Mouse (Mus musculus): ENCODE measurements around the gene Slc35d3. TPM values are rescaled to one million over a fixed set of nuclear protein-coding genes. Genes with fewer than 3 reads are reported as not detected.

The Slc35d3 gene
- 0.71 and 0.78 TPM in 2 replicates for polyA plus RNA-seq (2016; fragmentation: Nextera tagmentation; extraction: Ambion mirVana)

DNA sequence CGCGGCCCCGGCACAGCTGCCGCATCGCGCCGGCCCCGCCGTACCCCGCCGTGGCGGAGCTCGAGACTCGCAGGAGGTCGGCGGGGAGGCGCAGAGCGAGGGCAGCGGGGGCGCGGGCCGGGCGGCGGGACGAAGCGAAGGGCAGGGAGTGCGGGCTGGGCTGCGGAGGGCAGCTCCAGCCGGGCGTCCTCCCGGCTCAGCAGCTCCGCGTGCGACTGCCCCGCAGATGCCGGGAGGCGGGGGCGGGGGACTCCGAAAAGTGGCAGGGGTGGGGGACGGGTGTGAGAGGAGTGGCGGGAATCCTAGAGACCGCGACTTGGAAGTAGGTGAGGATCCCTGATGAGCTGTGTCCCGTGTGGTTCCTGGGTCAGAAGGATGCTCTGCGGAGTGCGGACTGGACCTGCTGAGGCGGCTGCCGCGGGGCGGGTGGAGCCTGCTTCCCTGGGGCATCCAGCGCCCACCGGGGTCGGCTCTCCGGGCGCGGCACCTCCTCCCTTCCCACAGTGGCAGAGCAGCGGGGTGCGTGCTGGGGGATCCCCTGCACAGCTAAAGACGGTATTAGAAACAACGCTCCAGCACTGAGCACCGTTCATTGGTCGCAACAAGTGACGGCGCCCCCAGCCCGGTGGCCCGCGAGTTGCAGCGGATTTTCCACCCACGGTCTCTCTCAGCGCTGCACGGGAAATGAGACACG lies at the start of gene Slc35d3:
Gene Slc35d3, minus strand, starts transcription at position 462 of the 694 bp plus-strand sequence.
- Histone ChIP-seq H3K27me3 (ENCODE audit: insufficient read depth, poor library complexity, severe bottlenecking) (peaks cover 80% of the 10 kb centered on the region), H3K9me3 (no peaks in the 10 kb centered on the region), H3K36me3 (no peaks in the 10 kb centered on the region), H3K4me1 (replicated peaks) (peaks cover 33% of the 10 kb centered on the region), H3K27ac (peak within 1 kb of the TSS; percentile 64), H3K4me3 (peak within 1 kb of the TSS; percentile 67)
- WGBS = under 1% methylated on average over 72 of the region's 72 CpGs
- DNase-seq (ENCODE audit: low spot score) = peak; percentile 61

DNA sequence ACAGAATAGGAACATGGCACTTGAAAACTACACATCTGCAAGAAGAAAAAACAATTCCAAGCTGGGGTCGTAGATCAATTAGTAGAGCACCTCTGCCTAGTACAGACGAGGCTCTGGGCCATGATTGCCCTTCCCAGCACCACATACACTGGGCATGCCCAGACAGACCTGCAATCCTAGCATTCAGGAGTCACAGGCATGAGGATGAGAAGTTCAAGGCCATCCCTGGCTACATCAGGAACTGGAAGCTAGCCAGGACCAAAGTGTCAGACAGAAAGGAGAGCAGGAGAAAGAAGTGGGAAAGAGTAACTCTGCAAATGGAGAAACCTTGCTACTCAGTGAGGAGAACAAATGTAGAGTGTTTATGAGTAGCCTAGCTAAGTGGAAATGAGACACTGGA lies 48.9 kb upstream of the Slc35d3 start:
- no peaks in the 10 kb centered on the region for H3K9me3 ChIP-seq
- H3K27ac ChIP-seq = no peak overlapping the region
- H3K36me3 ChIP-seq = peaks cover 15% of the 10 kb centered on the region
- no peak overlapping the region for H3K4me3 ChIP-seq
- no peaks in the 10 kb centered on the region for H3K4me1 ChIP-seq (replicated peaks)
- 75% methylated on average over 2 of the region's 2 CpGs for WGBS
- no peaks in the 10 kb centered on the region for H3K27me3 ChIP-seq (ENCODE audit: insufficient read depth, poor library complexity, severe bottlenecking)
- DNase-seq (ENCODE audit: low spot score) = no peak

DNA sequence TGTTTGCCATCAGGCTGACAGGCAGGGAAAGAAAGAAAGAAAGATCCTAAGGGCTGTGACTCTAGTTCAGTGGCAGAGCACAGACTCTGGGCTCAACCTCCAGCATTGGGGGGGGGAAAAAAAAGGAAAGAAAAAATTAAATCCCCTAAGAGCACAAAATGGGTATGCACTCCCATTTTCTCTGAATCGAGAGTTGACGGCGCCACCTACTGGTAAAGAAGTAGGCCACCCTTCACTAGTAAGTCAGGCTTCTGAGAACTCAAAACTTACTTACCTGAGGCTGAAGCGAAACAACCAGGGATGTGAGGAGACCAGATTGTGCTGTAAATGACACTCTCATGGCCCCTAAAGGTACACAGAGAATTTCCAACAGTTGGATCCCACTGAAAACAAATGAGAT lies 42.7 kb upstream of the Slc35d3 start:
- no peaks in the 10 kb centered on the region for H3K9me3 ChIP-seq
- DNase-seq (ENCODE audit: low spot score) = peak; percentile 25
- no peak overlapping the region for H3K27ac ChIP-seq
- no peak overlapping the region for H3K4me3 ChIP-seq
- no peaks in the 10 kb centered on the region for H3K4me1 ChIP-seq (replicated peaks)
- H3K27me3 ChIP-seq (ENCODE audit: insufficient read depth, poor library complexity, severe bottlenecking) = no peaks in the 10 kb centered on the region
- 0 out of 2 replicates have a peak, but pooled peaks cover 7% of the 10 kb centered on the region for H3K36me3 ChIP-seq
- WGBS = 21% methylated on average over 4 of the region's 4 CpGs

DNA sequence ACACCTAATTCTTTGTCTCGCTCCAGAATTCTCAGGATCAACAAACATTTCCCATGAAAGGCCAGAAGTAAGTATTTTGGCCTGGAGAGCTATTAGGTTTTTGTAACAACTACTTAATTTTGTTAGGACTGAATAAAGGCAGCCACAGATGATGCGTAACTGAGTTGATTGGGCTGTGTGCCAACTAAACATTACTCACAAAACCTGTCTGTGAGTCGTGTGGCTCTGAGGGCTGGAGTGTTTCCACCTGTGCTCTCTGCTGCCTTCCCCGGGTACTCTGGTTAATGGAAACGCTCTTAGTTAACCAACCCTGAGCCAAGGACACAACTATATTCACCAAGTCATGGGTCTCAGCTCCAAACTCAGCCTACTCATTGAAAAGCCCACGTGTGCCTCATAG lies 41.9 kb upstream of the Slc35d3 start:
- peaks cover 11% of the 10 kb centered on the region for H3K36me3 ChIP-seq
- no peaks in the 10 kb centered on the region for H3K27me3 ChIP-seq (ENCODE audit: insufficient read depth, poor library complexity, severe bottlenecking)
- H3K27ac ChIP-seq = no peak overlapping the region
- no peaks in the 10 kb centered on the region for H3K9me3 ChIP-seq
- H3K4me1 ChIP-seq (replicated peaks) = no peaks in the 10 kb centered on the region
- DNase-seq (ENCODE audit: low spot score) = no peak
- 84% methylated on average over 6 of the region's 6 CpGs for WGBS
- H3K4me3 ChIP-seq = no peak overlapping the region

DNA sequence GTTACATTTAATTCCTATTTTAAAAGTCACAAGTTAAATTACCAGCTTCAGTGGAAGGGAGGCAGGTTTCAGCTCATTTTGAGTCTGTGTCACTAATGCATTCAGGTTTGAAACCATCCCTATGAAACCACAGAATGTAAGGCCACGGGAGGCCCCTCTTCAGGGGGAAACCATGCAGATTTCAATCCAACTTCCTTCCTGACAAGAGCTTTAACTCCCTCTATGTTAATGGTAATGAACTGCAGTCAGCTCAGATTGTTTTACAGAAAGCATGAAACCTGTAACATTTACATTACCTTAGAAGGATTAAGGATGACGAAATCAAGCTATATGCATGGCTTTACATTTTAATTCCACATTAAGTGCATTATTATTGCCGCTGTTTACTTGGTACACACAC lies 40.4 kb upstream of the Slc35d3 start:
- Histone ChIP-seq H3K4me3 (no peak overlapping the region), H3K9me3 (no peaks in the 10 kb centered on the region), H3K27me3 (ENCODE audit: insufficient read depth, poor library complexity, severe bottlenecking) (no peaks in the 10 kb centered on the region), H3K4me1 (replicated peaks) (no peaks in the 10 kb centered on the region), H3K27ac (no peak overlapping the region), H3K36me3 (peaks cover 10% of the 10 kb centered on the region)
- WGBS = 53% methylated on average over 3 of the region's 3 CpGs
- no peak for DNase-seq (ENCODE audit: low spot score)

DNA sequence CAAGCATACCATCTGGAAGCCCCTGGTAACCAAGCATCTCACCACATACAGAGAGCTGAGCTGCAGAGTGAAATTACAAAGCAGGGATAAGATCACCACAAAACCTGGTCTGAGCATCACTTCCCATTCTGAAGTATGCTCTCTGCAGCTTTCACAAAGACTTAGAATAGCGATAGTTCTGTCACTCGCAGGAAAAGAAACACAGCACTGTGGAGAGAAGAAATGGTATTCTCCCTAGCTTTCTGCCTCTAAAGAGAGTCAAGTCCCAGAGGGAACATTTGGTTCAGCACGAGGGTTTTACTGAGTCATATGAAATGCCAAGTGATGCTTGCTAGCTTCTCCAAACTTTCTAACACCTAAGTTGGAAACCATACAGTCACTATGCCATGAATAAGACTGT lies 38.6 kb upstream of the Slc35d3 start:
- no peaks in the 10 kb centered on the region for H3K9me3 ChIP-seq
- WGBS = 83% methylated on average over 3 of the region's 3 CpGs
- H3K27me3 ChIP-seq (ENCODE audit: insufficient read depth, poor library complexity, severe bottlenecking) = no peaks in the 10 kb centered on the region
- no peaks in the 10 kb centered on the region for H3K4me1 ChIP-seq (replicated peaks)
- H3K36me3 ChIP-seq = peaks cover 10% of the 10 kb centered on the region
- H3K27ac ChIP-seq = no peak overlapping the region
- DNase-seq (ENCODE audit: low spot score) = no peak
- H3K4me3 ChIP-seq = no peak overlapping the region

DNA sequence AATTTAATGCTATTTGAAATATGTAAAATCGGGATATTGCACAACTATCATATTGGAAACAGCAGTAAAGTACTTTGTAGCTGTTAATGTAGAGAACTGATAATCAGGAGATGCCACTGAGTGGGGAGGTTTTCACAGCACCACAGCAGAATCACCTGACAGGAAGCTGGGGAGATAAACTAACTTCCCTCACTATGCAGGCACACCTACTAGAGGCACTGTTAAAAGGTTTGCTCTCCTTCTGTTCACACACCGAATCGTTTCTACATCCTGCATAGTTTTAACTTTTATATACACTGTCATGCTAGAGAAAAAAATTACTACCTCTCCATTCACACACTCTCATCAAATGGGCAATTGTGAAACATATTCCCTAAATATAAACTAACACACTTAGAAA lies 35.0 kb upstream of the Slc35d3 start:
- H3K27me3 ChIP-seq (ENCODE audit: insufficient read depth, poor library complexity, severe bottlenecking) = no peaks in the 10 kb centered on the region
- H3K36me3 ChIP-seq = peaks cover 17% of the 10 kb centered on the region
- no peaks in the 10 kb centered on the region for H3K4me1 ChIP-seq (replicated peaks)
- no peak for DNase-seq (ENCODE audit: low spot score)
- no peaks in the 10 kb centered on the region for H3K9me3 ChIP-seq
- no peak overlapping the region for H3K27ac ChIP-seq
- H3K4me3 ChIP-seq = no peak overlapping the region
- 89% methylated on average over 3 of the region's 3 CpGs for WGBS

DNA sequence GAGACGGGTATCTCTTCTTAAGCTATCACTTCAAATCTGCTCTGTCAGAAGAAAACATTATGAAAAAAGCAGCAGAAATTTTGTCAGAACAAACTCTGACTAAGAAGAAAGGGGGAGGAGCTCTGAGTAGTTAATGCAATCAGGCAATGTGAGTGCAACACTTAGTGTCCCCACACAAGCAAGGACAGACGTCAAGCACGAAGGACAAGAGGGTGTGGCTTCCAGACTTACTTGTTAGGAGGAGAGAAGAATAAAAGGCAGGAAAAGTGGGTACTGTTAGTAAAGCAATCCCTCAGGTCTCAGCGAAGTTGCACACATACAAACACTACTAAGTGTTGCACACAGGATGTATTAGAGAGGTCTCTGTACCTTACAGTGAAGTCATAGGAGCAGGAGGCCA lies 33.1 kb upstream of the Slc35d3 start:
- Histone ChIP-seq H3K27me3 (ENCODE audit: insufficient read depth, poor library complexity, severe bottlenecking) (no peaks in the 10 kb centered on the region), H3K4me3 (no peak overlapping the region), H3K4me1 (replicated peaks) (no peaks in the 10 kb centered on the region), H3K9me3 (no peaks in the 10 kb centered on the region), H3K36me3 (peaks cover 17% of the 10 kb centered on the region), H3K27ac (no peak overlapping the region)
- no peak for DNase-seq (ENCODE audit: low spot score)
- 82% methylated on average over 4 of the region's 4 CpGs for WGBS

DNA sequence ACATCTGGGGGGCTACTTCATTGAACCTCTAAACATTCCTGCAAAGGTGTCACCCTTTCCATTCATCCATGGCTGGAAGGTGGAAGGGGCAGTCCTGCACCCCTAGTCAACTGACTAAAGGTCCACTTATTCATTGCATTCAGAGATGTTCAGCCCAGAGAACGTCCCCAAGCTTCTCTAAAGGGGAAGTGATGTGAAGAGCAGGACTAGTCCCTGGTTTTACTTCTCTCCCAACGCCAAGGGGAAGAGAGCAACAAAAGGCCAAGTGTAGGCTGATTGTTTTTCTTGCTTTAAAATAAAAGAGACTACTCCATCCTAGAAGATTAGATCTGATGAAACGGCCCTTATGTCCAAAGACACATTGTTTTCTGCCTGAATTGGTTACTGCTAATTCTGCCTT lies 29.2 kb upstream of the Slc35d3 start:
- Histone ChIP-seq H3K9me3 (no peaks in the 10 kb centered on the region), H3K27me3 (ENCODE audit: insufficient read depth, poor library complexity, severe bottlenecking) (no peaks in the 10 kb centered on the region), H3K27ac (no peak overlapping the region), H3K36me3 (peaks cover 10% of the 10 kb centered on the region; the same call in 1 of the 2 replicates), H3K4me3 (no peak overlapping the region), H3K4me1 (replicated peaks) (peaks cover 5% of the 10 kb centered on the region; the same call in 1 of the 2 replicates)
- WGBS = 77% methylated on average over 3 of the region's 3 CpGs
- DNase-seq (ENCODE audit: low spot score) = no peak

DNA sequence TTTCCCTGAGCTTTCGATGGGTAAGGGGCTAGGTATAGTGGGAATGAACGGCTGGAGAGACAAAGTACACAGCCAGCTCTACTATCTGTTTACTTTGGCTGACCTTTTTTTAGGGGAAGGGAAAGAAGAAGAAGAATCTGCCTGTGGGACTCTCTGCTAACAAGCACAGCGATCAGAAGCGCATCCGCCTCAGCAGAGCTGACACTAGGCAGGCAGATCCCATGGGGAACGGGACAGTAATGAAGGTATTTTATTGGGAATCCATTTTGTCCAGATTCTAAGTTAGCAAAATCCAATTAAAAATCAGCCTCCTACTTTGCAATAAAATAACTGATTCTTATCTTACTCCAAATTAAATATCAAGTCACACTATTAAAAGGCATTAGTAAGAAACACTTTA lies 27.9 kb upstream of the Slc35d3 start:
- no peaks in the 10 kb centered on the region for H3K27me3 ChIP-seq (ENCODE audit: insufficient read depth, poor library complexity, severe bottlenecking)
- peaks cover 8% of the 10 kb centered on the region; the same call in 1 of the 2 replicates for H3K36me3 ChIP-seq
- no peak for DNase-seq (ENCODE audit: low spot score)
- peaks cover 5% of the 10 kb centered on the region; the same call in 1 of the 2 replicates for H3K4me1 ChIP-seq (replicated peaks)
- no peak overlapping the region for H3K4me3 ChIP-seq
- 76% methylated on average over 6 of the region's 6 CpGs for WGBS
- H3K9me3 ChIP-seq = no peaks in the 10 kb centered on the region
- H3K27ac ChIP-seq = no peak overlapping the region

DNA sequence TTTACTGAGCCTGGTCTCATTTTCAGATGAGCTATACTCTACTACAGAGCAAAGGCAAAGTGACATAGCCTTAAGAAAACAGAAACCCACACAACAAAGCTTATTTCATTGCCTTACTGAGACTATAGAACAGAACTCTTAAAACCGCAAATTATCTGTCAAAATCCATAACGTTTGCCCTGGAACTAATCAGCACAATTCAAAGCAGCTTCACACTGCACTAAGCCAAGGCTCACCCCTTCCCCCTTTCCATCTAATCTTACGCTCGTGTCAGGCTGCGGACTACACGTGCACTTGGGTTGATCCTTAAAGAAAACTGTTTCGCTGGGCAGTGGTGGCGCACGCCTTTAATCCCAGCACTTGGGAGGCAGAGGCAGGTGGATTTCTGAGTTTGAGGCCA lies 26.4 kb upstream of the Slc35d3 start:
- WGBS = 87% methylated on average over 9 of the region's 9 CpGs
- no peaks in the 10 kb centered on the region for H3K9me3 ChIP-seq
- no peak overlapping the region for H3K4me3 ChIP-seq
- peaks cover 5% of the 10 kb centered on the region; the same call in 1 of the 2 replicates for H3K4me1 ChIP-seq (replicated peaks)
- no peaks in the 10 kb centered on the region for H3K27me3 ChIP-seq (ENCODE audit: insufficient read depth, poor library complexity, severe bottlenecking)
- H3K27ac ChIP-seq = no peak overlapping the region
- 0 out of 2 replicates have a peak, but pooled peaks cover 4% of the 10 kb centered on the region for H3K36me3 ChIP-seq
- DNase-seq (ENCODE audit: low spot score) = no peak

DNA sequence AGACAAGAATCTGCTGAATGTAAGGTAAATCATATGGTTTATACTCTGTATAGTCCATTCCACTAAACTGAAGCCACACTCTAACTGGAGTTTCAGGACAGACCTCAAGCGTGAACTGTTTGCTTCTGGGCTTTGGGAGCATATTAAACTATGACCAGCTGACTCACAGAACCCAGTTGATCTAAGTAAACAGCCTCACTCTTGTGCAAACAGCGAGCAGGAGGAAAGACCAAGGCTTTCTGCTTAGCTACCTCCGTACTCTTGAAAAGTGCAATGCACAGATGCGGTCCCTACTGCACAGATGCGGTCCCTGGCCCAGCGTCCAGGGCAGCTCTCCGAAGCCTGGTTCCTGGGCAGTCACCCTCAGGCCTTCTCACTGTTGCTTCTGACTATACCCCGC lies 26.0 kb upstream of the Slc35d3 start:
- no peak for DNase-seq (ENCODE audit: low spot score)

DNA sequence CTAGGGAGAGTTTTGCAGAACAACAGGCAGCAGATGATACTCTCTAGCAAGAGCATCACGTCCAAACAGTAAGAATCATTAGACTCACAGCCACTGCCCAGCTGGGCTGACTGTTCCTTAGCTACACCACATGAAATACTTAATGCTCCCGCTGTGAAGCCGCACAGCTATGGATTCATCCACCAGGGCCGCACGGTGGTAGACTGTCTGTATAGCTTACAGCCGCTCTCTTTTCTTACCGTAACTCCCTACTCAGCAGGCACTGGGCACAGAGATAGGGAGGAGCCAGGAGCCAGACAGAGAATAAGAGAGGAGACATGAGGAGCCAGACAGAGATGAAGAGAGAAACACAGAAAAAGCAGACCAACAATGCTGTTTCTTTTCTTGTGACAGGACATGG lies 25.4 kb upstream of the Slc35d3 start:
- Histone ChIP-seq H3K4me1 (replicated peaks) (peaks cover 5% of the 10 kb centered on the region; the same call in 1 of the 2 replicates), H3K27ac (no peak overlapping the region), H3K4me3 (no peak overlapping the region), H3K36me3 (no peaks in the 10 kb centered on the region), H3K27me3 (ENCODE audit: insufficient read depth, poor library complexity, severe bottlenecking) (no peaks in the 10 kb centered on the region), H3K9me3 (no peaks in the 10 kb centered on the region)
- no peak for DNase-seq (ENCODE audit: low spot score)
- WGBS = 55% methylated on average over 7 of the region's 7 CpGs

More for the DNA sequence above, 26.0 kb upstream of the Slc35d3 start:
- Histone ChIP-seq H3K4me1 (replicated peaks) (peaks cover 5% of the 10 kb centered on the region; the same call in 1 of the 2 replicates), H3K27me3 (ENCODE audit: insufficient read depth, poor library complexity, severe bottlenecking) (no peaks in the 10 kb centered on the region), H3K9me3 (no peaks in the 10 kb centered on the region), H3K4me3 (no peak overlapping the region), H3K36me3 (0 out of 2 replicates have a peak, but pooled peaks cover 4% of the 10 kb centered on the region), H3K27ac (no peak overlapping the region)
- WGBS = 91% methylated on average over 8 of the region's 8 CpGs
